Mouse (Mus musculus): ENCODE data around the gene Crispld2. TPM values are rescaled to one million over a fixed set of nuclear protein-coding genes. Genes with fewer than 3 reads are reported as not detected.

Gene Crispld2
- 1.2 and 1.8 TPM in 2 replicates for polyA plus RNA-seq (2014; fragmentation: Nextera tagmentation; extraction: Ambion mirVana)

GRCm38 (mm10) chr8:119992249-119992648 lies at the start of gene Crispld2:
Crispld2 (plus strand) TSS chr8:119992438.
- Histone ChIP-seq H3K27ac (replicated peaks in 1 of 2; ENCODE audit: control insufficient read depth in 1 of 2, insufficient read depth in 1 of 2, low read depth in 2 of 2, low read length in 2 of 2) (no peak within 1 kb of the TSS), H3K9me3 (ENCODE audit: control insufficient read depth, low read length) (no peaks in the 10 kb centered on the region), H3K4me3 (ENCODE audit: control insufficient read depth in 1 of 2, insufficient read depth in 1 of 2, low read depth in 1 of 2, low read length in 2 of 2) (peak within 1 kb of the TSS; percentile 12 to 38), H3K9ac (ENCODE audit: low read length) (no peak within 1 kb of the TSS), H3K27me3 (ENCODE audit: control insufficient read depth, insufficient read depth, low read length) (peaks cover 42% of the 10 kb centered on the region), H3K36me3 (ENCODE audit: control insufficient read depth, insufficient read depth, low read length) (no peaks in the 10 kb centered on the region), H3K4me1 (ENCODE audit: control insufficient read depth in 2 of 2, insufficient read depth in 2 of 2, low read length in 2 of 2) (peaks cover 14 to 16% of the 10 kb centered on the region in 2 experiments), H3K4me2 (ENCODE audit: low read length) (peak within 1 kb of the TSS; percentile 40)
- no peak; the same call in 1 of the 2 replicates for ATAC-seq (ENCODE audit: insufficient number of reproducible peaks, insufficient read depth, low FRiP score, low read depth)
- WGBS, result under 1% methylated on average over 25 of the region's 25 CpGs

DNA sequence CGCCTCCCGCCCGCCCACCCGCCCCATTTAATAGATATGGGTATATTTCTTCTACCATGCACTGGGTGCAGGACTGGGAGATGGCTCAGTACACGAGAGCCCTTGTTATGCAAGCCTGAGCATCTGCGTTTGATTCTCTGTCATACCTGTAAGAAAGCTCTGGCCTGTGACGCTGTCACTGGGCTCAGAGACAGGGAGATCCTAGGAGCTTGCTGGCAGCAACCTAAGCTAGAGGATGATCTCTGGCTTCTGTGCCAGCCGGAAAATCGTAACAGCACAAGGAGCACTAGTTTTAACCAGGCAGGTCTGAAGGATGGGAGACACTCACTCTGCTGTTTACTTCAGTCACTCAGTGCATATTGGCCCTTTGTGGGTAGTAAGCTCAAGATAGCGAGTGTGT lies 48.6 kb upstream of the Crispld2 start:
- peaks cover 72% of the 10 kb centered on the region for H3K36me3 ChIP-seq (ENCODE audit: control insufficient read depth, insufficient read depth, low read length)
- no peaks in the 10 kb centered on the region for H3K4me1 ChIP-seq (ENCODE audit: control insufficient read depth in 2 of 2, insufficient read depth in 2 of 2, low read length in 2 of 2)
- no peak for ATAC-seq (ENCODE audit: insufficient number of reproducible peaks, insufficient read depth, low FRiP score, low read depth)
- no peak overlapping the region for H3K9ac ChIP-seq (ENCODE audit: low read length)
- H3K27me3 ChIP-seq (ENCODE audit: control insufficient read depth, insufficient read depth, low read length), result no peaks in the 10 kb centered on the region
- 91% methylated on average over 10 of the region's 10 CpGs for WGBS
- no peaks in the 10 kb centered on the region for H3K9me3 ChIP-seq (ENCODE audit: control insufficient read depth, low read length)
- no peak overlapping the region for H3K4me2 ChIP-seq (ENCODE audit: low read length)
- H3K27ac ChIP-seq (replicated peaks in 1 of 2; ENCODE audit: control insufficient read depth in 1 of 2, insufficient read depth in 1 of 2, low read depth in 2 of 2, low read length in 2 of 2), result no peak overlapping the region
- no peak overlapping the region for H3K4me3 ChIP-seq (ENCODE audit: control insufficient read depth in 1 of 2, insufficient read depth in 1 of 2, low read depth in 1 of 2, low read length in 2 of 2)

DNA sequence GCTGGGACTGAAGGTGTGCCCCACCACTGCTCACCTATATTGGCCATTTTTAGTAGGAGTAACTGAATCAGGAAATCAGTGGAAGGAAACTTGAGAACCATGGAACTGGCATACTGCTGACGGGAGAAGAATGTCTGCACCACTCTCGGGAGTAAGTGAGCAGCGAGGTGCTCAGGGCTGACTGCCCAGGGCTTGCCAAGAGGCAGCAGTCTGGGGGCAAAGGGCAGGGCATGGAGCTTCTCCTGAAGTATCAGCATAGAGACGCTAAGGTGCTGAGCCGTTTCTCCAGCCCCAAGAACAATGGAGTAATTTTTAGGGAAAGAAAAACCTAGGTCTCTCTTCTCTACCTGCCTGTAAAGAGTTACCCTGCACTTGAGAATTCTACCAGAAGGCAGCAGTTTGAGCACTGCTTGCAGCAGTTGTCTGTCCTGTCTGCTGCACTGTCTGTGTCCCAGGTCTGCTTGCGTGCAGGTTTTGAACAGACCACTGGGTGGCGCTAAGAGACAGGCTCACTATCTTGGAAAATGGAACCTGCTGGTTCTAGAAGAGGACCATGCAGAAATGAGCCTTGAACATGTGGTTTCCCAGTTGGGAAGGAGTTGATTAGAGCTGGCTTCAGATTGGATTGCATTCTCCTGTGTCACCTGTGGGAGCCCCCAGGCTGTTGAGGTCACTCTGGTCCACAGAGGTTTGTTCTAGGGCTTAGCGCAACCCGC lies 48.0 kb upstream of the Crispld2 start:
- Histone ChIP-seq H3K27ac (replicated peaks in 1 of 2; ENCODE audit: control insufficient read depth in 1 of 2, insufficient read depth in 1 of 2, low read depth in 2 of 2, low read length in 2 of 2) (no peak overlapping the region), H3K27me3 (ENCODE audit: control insufficient read depth, insufficient read depth, low read length) (no peaks in the 10 kb centered on the region), H3K36me3 (ENCODE audit: control insufficient read depth, insufficient read depth, low read length) (peaks cover 72% of the 10 kb centered on the region), H3K4me3 (ENCODE audit: control insufficient read depth in 1 of 2, insufficient read depth in 1 of 2, low read depth in 1 of 2, low read length in 2 of 2) (no peak overlapping the region), H3K4me2 (ENCODE audit: low read length) (no peak overlapping the region), H3K9me3 (ENCODE audit: control insufficient read depth, low read length) (no peaks in the 10 kb centered on the region), H3K4me1 (ENCODE audit: control insufficient read depth in 2 of 2, insufficient read depth in 2 of 2, low read length in 2 of 2) (no peaks in the 10 kb centered on the region), H3K9ac (ENCODE audit: low read length) (no peak overlapping the region)
- peak; percentile 40; the same call in 1 of the 2 replicates for ATAC-seq (ENCODE audit: insufficient number of reproducible peaks, insufficient read depth, low FRiP score, low read depth)
- 64% methylated on average over 9 of the region's 9 CpGs for WGBS

- Histone ChIP-seq H3K4me3 (ENCODE audit: control insufficient read depth in 1 of 2, insufficient read depth in 1 of 2, low read depth in 1 of 2, low read length in 2 of 2) (no peak overlapping the region), H3K36me3 (ENCODE audit: control insufficient read depth, insufficient read depth, low read length) (peaks cover 80% of the 10 kb centered on the region), H3K27me3 (ENCODE audit: control insufficient read depth, insufficient read depth, low read length) (no peaks in the 10 kb centered on the region), H3K9me3 (ENCODE audit: control insufficient read depth, low read length) (no peaks in the 10 kb centered on the region), H3K4me1 (ENCODE audit: control insufficient read depth in 2 of 2, insufficient read depth in 2 of 2, low read length in 2 of 2) (no peaks in the 10 kb centered on the region), H3K4me2 (ENCODE audit: low read length) (no peak overlapping the region), H3K9ac (ENCODE audit: low read length) (no peak overlapping the region), H3K27ac (replicated peaks in 1 of 2; ENCODE audit: control insufficient read depth in 1 of 2, insufficient read depth in 1 of 2, low read depth in 2 of 2, low read length in 2 of 2) (no peak overlapping the region)
- WGBS, result 81% methylated on average over 8 of the region's 8 CpGs
- ATAC-seq (ENCODE audit: insufficient number of reproducible peaks, insufficient read depth, low FRiP score, low read depth), result no peak
Observed at GRCm38 (mm10) chr8:119946326-119946865, 45.8 kb upstream of the Crispld2 start.

DNA sequence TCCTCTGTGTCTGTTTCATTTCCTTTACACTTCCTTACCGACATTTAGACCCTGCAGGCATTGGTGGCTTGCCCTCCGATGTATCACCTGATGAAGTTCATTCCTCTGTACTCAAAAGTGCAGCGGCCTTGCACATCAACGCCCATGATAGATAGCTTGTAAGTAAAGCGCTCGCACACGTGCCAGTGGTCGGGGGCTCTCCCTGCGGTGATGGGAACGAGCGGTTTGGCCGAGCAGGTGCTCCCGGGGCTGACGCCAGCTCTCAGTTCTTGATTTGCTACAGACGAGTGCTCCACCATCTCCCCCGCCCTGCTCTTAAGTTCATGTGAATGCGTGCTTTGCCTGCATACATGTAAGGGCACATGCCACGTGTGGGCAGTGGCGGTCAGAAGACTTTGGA lies 44.6 kb upstream of the Crispld2 start:
- no peak for ATAC-seq (ENCODE audit: insufficient number of reproducible peaks, insufficient read depth, low FRiP score, low read depth)

DNA sequence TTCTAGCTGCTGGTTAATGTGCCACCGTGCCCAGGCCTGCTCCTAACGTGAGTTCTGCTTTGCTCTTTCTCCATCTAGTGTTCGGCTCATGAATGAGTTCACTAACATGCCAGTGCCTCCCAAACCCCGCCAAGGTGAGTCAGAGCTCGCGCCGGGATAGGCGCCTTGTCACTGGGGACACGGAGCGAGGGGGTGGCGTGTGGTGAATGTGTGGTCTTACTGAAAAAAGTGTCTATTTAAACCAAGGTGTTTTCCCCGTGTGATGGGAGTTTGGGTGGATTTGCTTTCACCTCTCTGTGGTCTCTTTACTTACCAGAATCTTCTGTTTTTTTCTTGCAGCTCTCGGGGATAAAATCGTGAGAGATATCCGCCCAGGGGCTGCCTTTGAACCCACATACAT lies 43.9 kb upstream of the Crispld2 start:
- Histone ChIP-seq H3K4me1 (ENCODE audit: control insufficient read depth in 2 of 2, insufficient read depth in 2 of 2, low read length in 2 of 2) (no peaks in the 10 kb centered on the region), H3K9me3 (ENCODE audit: control insufficient read depth, low read length) (no peaks in the 10 kb centered on the region), H3K4me3 (ENCODE audit: control insufficient read depth in 1 of 2, insufficient read depth in 1 of 2, low read depth in 1 of 2, low read length in 2 of 2) (no peak overlapping the region), H3K36me3 (ENCODE audit: control insufficient read depth, insufficient read depth, low read length) (peaks cover 80% of the 10 kb centered on the region), H3K27ac (replicated peaks in 1 of 2; ENCODE audit: control insufficient read depth in 1 of 2, insufficient read depth in 1 of 2, low read depth in 2 of 2, low read length in 2 of 2) (no peak overlapping the region), H3K9ac (ENCODE audit: low read length) (no peak overlapping the region), H3K27me3 (ENCODE audit: control insufficient read depth, insufficient read depth, low read length) (no peaks in the 10 kb centered on the region), H3K4me2 (ENCODE audit: low read length) (no peak overlapping the region)
- ATAC-seq (ENCODE audit: insufficient number of reproducible peaks, insufficient read depth, low FRiP score, low read depth), result no peak
- WGBS, result 87% methylated on average over 15 of the region's 15 CpGs

More for the DNA sequence above, 44.6 kb upstream of the Crispld2 start:
- Histone ChIP-seq H3K27ac (replicated peaks in 1 of 2; ENCODE audit: control insufficient read depth in 1 of 2, insufficient read depth in 1 of 2, low read depth in 2 of 2, low read length in 2 of 2) (no peak overlapping the region), H3K9ac (ENCODE audit: low read length) (no peak overlapping the region), H3K9me3 (ENCODE audit: control insufficient read depth, low read length) (no peaks in the 10 kb centered on the region), H3K4me2 (ENCODE audit: low read length) (no peak overlapping the region), H3K36me3 (ENCODE audit: control insufficient read depth, insufficient read depth, low read length) (peaks cover 80% of the 10 kb centered on the region), H3K4me3 (ENCODE audit: control insufficient read depth in 1 of 2, insufficient read depth in 1 of 2, low read depth in 1 of 2, low read length in 2 of 2) (no peak overlapping the region), H3K27me3 (ENCODE audit: control insufficient read depth, insufficient read depth, low read length) (no peaks in the 10 kb centered on the region), H3K4me1 (ENCODE audit: control insufficient read depth in 2 of 2, insufficient read depth in 2 of 2, low read length in 2 of 2) (no peaks in the 10 kb centered on the region)
- WGBS, result 74% methylated on average over 19 of the region's 19 CpGs

- H3K4me2 ChIP-seq (ENCODE audit: low read length), result no peak overlapping the region
- no peak for ATAC-seq (ENCODE audit: insufficient number of reproducible peaks, insufficient read depth, low FRiP score, low read depth)
- H3K27ac ChIP-seq (replicated peaks in 1 of 2; ENCODE audit: control insufficient read depth in 1 of 2, insufficient read depth in 1 of 2, low read depth in 2 of 2, low read length in 2 of 2), result no peak overlapping the region
- no peaks in the 10 kb centered on the region for H3K4me1 ChIP-seq (ENCODE audit: control insufficient read depth in 2 of 2, insufficient read depth in 2 of 2, low read length in 2 of 2)
- H3K9ac ChIP-seq (ENCODE audit: low read length), result no peak overlapping the region
- H3K9me3 ChIP-seq (ENCODE audit: control insufficient read depth, low read length), result no peaks in the 10 kb centered on the region
- 82% methylated on average over 7 of the region's 7 CpGs for WGBS
- H3K36me3 ChIP-seq (ENCODE audit: control insufficient read depth, insufficient read depth, low read length), result peaks cover 99% of the 10 kb centered on the region
- H3K27me3 ChIP-seq (ENCODE audit: control insufficient read depth, insufficient read depth, low read length), result no peaks in the 10 kb centered on the region
- H3K4me3 ChIP-seq (ENCODE audit: control insufficient read depth in 1 of 2, insufficient read depth in 1 of 2, low read depth in 1 of 2, low read length in 2 of 2), result no peak overlapping the region
Observed at GRCm38 (mm10) chr8:119952282-119952681, 40.0 kb upstream of the Crispld2 start.
